Mouse (Mus musculus) CH12.LX (cell line): Measurements from ENCODE around the gene Map3k12. TPM values are rescaled to one million over a fixed set of nuclear protein-coding genes. Genes with fewer than 3 reads are reported as not detected.
A peak's percentile ranks its signal among the peaks of the same experiment; 100 is the strongest.

ENCODE experiments used
- DNase-seq: peaks from one replicate; pipeline ENCODE4 v3.0.0-alpha.2; 2013; ENCODE audit errors: extremely low read depth
- H3K27ac ChIP-seq: 2 replicates; pipeline ENCODE4 v1.5.1; 2012; ENCODE audit warnings: low read depth, mild to moderate bottlenecking, control low read depth, moderate library complexity; ENCODE audit not compliant: insufficient read depth
- H3K27me3 ChIP-seq: replicated peaks from 2 replicates; pipeline ENCODE3; 2012; ENCODE audit warnings: inconsistent platforms
- H3K36me3 ChIP-seq, 2 experiments: replicated peaks in 1 of 2; 2 replicates each; pipeline versions ENCODE3 to v1.6.1; 2012; ENCODE audit warnings: inconsistent platforms in 1 of 2, low read length in 1 of 2, mild to moderate bottlenecking in 1 of 2, mixed read lengths in 1 of 2, moderate library complexity in 1 of 2; ENCODE audit not compliant: control insufficient read depth in 1 of 2, insufficient read depth in 1 of 2
- H3K4me1 ChIP-seq, 2 experiments: 2 replicates each; pipeline ENCODE4 v1.6.1; 2012; ENCODE audit warnings: inconsistent platforms in 1 of 2, moderate library complexity in 1 of 2; ENCODE audit not compliant: insufficient read depth in 2 of 2, control insufficient read depth in 1 of 2
- H3K4me2 ChIP-seq: 2 replicates; pipeline ENCODE4 v1.6.1; 2012; ENCODE audit warnings: low read depth, mild to moderate bottlenecking, control low read depth; ENCODE audit not compliant: poor library complexity, insufficient read depth, severe bottlenecking
- H3K4me3 ChIP-seq, 3 experiments: fragments of 150-350 bp in 1 of 3; sonication (generic) in 1 of 3; replicated peaks in 1 of 3; 2 replicates each; pipeline versions ENCODE3 to v1.5.1; 2011 to 2012; ENCODE audit warnings: low read depth in 2 of 3, low read length in 2 of 3, mild to moderate bottlenecking in 2 of 3, moderate library complexity in 2 of 3, control low read depth in 1 of 3, improper control_type of control experiment in 1 of 3, inconsistent platforms in 1 of 3, mixed read lengths in 1 of 3; ENCODE audit not compliant: poor library complexity in 1 of 3
- H3K79me2 ChIP-seq: replicated peaks from 2 replicates; pipeline ENCODE4 v1.6.1; 2012; ENCODE audit warnings: mild to moderate bottlenecking, moderate library complexity; ENCODE audit not compliant: control insufficient read depth, poor library complexity, insufficient read depth, severe bottlenecking; ENCODE audit errors: extremely low read depth
- H3K9ac ChIP-seq: 2 replicates; pipeline ENCODE4 v1.6.1; 2012; ENCODE audit warnings: low read depth, mild to moderate bottlenecking, control low read depth, moderate library complexity; ENCODE audit not compliant: insufficient read depth
- H3K9me3 ChIP-seq: replicated peaks from 2 replicates; pipeline ENCODE3; 2012; ENCODE audit warnings: low read length, inconsistent platforms, mixed read lengths
- BHLHE40 ChIP-seq: IDR thresholded peaks from 2 replicates; pipeline ENCODE4 v1.6.1; 2011; ENCODE audit warnings: mild to moderate bottlenecking, low read depth, low read length, improper control_type of control experiment
- E2F4 ChIP-seq: IDR thresholded peaks from 2 replicates; pipeline ENCODE4 v1.6.1; 2011; ENCODE audit warnings: low read depth, low read length, improper control_type of control experiment; ENCODE audit not compliant: insufficient replicate concordance
- EP300 ChIP-seq: IDR thresholded peaks from 2 replicates; pipeline ENCODE4 v1.6.1; 2011; ENCODE audit warnings: low read length, improper control_type of control experiment
- ETS1 ChIP-seq: conservative IDR thresholded peaks from 2 replicates; pipeline ENCODE4 v1.6.1; 2012; ENCODE audit warnings: low read depth, mild to moderate bottlenecking, inconsistent platforms, low read length, improper control_type of control experiment, moderate library complexity
- GABPA ChIP-seq: IDR thresholded peaks from 2 replicates; pipeline ENCODE4 v1.6.1; 2012; ENCODE audit warnings: low read depth, low read length, improper control_type of control experiment, inconsistent platforms; ENCODE audit not compliant: insufficient replicate concordance
- HCFC1 ChIP-seq: IDR thresholded peaks from 2 replicates; pipeline ENCODE4 v1.6.1; 2012; ENCODE audit warnings: low read depth, mild to moderate bottlenecking, inconsistent platforms, low read length, improper control_type of control experiment
- IRF4 ChIP-seq: IDR thresholded peaks from 2 replicates; pipeline ENCODE4 v1.6.1; 2014; ENCODE audit warnings: low read depth, mild to moderate bottlenecking, inconsistent platforms, low read length, improper control_type of control experiment
- JUND ChIP-seq: conservative IDR thresholded peaks from 2 replicates; pipeline ENCODE4 v1.6.1; 2011; ENCODE audit warnings: low read depth, low read length, improper control_type of control experiment
- MAFK ChIP-seq: IDR thresholded peaks from 2 replicates; pipeline ENCODE4 v1.6.1; 2011; ENCODE audit warnings: low read length, improper control_type of control experiment; ENCODE audit not compliant: insufficient replicate concordance
- MAX ChIP-seq: IDR thresholded peaks from 2 replicates; pipeline ENCODE4 v1.6.1; 2011; ENCODE audit warnings: low read length, improper control_type of control experiment
- MXI1 ChIP-seq: IDR thresholded peaks from 2 replicates; pipeline ENCODE4 v1.6.1; 2011; ENCODE audit warnings: mild to moderate bottlenecking, low read depth, low read length, improper control_type of control experiment
- MYC ChIP-seq: IDR thresholded peaks from 2 replicates; pipeline ENCODE4 v1.6.1; 2011; ENCODE audit warnings: low read depth, mild to moderate bottlenecking, improper control_type of control experiment, low read length
- RCOR1 ChIP-seq: conservative IDR thresholded peaks from 2 replicates; pipeline ENCODE4 v1.6.1; 2012; ENCODE audit warnings: low read depth, mild to moderate bottlenecking, inconsistent platforms, low read length, improper control_type of control experiment
- SIN3A ChIP-seq: IDR thresholded peaks from 2 replicates; pipeline ENCODE4 v1.6.1; 2012; ENCODE audit warnings: low read length, improper control_type of control experiment, inconsistent platforms
- TCF12 ChIP-seq: IDR thresholded peaks from 2 replicates; pipeline ENCODE4 v1.6.1; 2014; ENCODE audit warnings: low read depth, mild to moderate bottlenecking, inconsistent platforms, low read length, improper control_type of control experiment
- USF2 ChIP-seq: conservative IDR thresholded peaks from 2 replicates; pipeline ENCODE4 v1.6.1; 2011; ENCODE audit warnings: low read depth, low read length, improper control_type of control experiment
- ZC3H11A ChIP-seq: IDR thresholded peaks from 2 replicates; pipeline ENCODE4 v1.6.1; 2012; ENCODE audit warnings: low read depth, mild to moderate bottlenecking, inconsistent platforms, low read length, improper control_type of control experiment
- ZKSCAN1 ChIP-seq: IDR thresholded peaks from 2 replicates; pipeline ENCODE4 v1.6.1; 2012; ENCODE audit warnings: low read depth, inconsistent platforms, low read length, improper control_type of control experiment, borderline replicate concordance
- ZMIZ1 ChIP-seq: IDR thresholded peaks from 2 replicates; pipeline ENCODE4 v1.6.1; 2012; ENCODE audit warnings: low read depth, mild to moderate bottlenecking, inconsistent platforms, low read length, improper control_type of control experiment
- ZNF384 ChIP-seq: IDR thresholded peaks from 2 replicates; pipeline ENCODE4 v1.6.1; 2012; ENCODE audit warnings: low read depth, low read length, improper control_type of control experiment, inconsistent platforms
- dilution Hi-C: fragments of 300-500 bp; cut with MboI; formaldehyde crosslinking; loops from 2 replicates; pipeline ENCODE4 v1.14.3; 2020; ENCODE audit warnings: low sequenced_read_pairs; ENCODE audit not compliant: extremely low pct_unique_long_range_greater_than_20kb, extremely low pct_ligation_motif_present
- in situ Hi-C: fragments of 300-500 bp; cut with MboI; formaldehyde crosslinking; loops from 3 replicates; pipeline ENCODE4 v1.14.3; 2019; ENCODE audit warnings: low sequenced_read_pairs, low pct_ligation_motif_present, low pct_unique_long_range_greater_than_20kb, mixed read lengths
- polyA plus RNA-seq: library from polyadenylated mRNA; unstranded; fragments of >175 nt; gene quantifications from 2 replicates; pipeline ENCODE4 v1.2.1, GENCODE M21; 2012; ENCODE audit warnings: low read depth; ENCODE audit not compliant: insufficient read length
- total RNA-seq, 2 experiments: library from RNA; depleted of rRNA; stranded (reverse); fragments of 300-350 nt in 1 of 2; fragments of >200 nt in 1 of 2; gene quantifications; 2 replicates each; pipeline ENCODE4 v1.2.3; 2012 to 2014

Map3k12 gene
- total and polyA plus RNA-seq, 3 experiments, result 1.5 to 3.0 (median 2.3) TPM

GRCm38 (mm10) chr15:102515261-102515660 lies 1.6 kb downstream of the Map3k12 start:
- Histone ChIP-seq H3K4me3 (no peak overlapping the region), H3K9ac (no peak overlapping the region), H3K79me2 (peaks cover 6% of the 10 kb centered on the region), H3K27me3 (peaks cover 3% of the 10 kb centered on the region), H3K9me3 (no peaks in the 10 kb centered on the region), H3K4me1 (peaks cover 22 to 57% of the 10 kb centered on the region in 2 experiments), H3K27ac (no peak overlapping the region), H3K4me2 (no peak overlapping the region), H3K36me3 (peaks cover 0 to 2% of the 10 kb centered on the region in 2 experiments)
- no peak for DNase-seq
- dilution Hi-C loops, result no loop called here
- TF ChIP-seq ZNF384, result no peak
- no peak for TF ChIP-seq ZC3H11A
- TF ChIP-seq BHLHE40, result no peak
- in situ Hi-C loops, result loop anchor here (5.0 kb wide), 1 partner anchor 48 kb away; no protein-coding TSS in a partner anchor

DNA sequence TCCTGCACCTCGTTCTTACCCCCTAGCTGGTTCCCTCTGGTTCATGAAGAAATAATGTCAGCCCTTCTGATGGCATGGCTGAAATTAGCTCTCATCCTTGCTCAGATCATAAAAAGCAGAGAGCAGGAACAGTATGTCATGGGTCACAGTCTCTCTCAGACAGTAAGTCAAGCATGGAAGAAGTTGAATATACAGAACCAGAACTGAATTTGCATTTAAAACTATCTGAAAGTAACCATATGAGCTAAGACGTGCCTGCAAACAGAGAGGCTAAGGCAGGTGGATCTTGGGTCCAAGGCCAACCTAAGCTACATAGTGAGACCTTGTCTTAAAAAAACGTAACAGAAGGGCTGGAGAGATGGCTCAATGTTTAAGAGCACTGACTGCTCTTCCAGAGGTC lies 3.9 kb downstream of the Map3k12 start:
- Histone ChIP-seq H3K4me1 (peaks cover 24 to 50% of the 10 kb centered on the region in 2 experiments), H3K4me2 (0 out of 2 replicates have a peak overlapping the region, but pooled peaks have one; percentile 24), H3K36me3 (no peaks in the 10 kb centered on the region), H3K27me3 (peaks cover 3% of the 10 kb centered on the region), H3K9me3 (no peaks in the 10 kb centered on the region), H3K9ac (no peak overlapping the region), H3K79me2 (no peaks in the 10 kb centered on the region), H3K27ac (no peak overlapping the region), H3K4me3 (no peak overlapping the region)
- dilution Hi-C loops, result no loop called here
- in situ Hi-C loops, result no loop called here
- peak; percentile 55 for DNase-seq
- 0 out of 2 replicates have a peak, but pooled peaks have one; percentile 17 for TF ChIP-seq ETS1
- 0 out of 2 replicates have a peak, but pooled peaks have one; percentile 17 for TF ChIP-seq HCFC1
- TF ChIP-seq JUND, result peak; percentile 52; the same call in 1 of the 2 replicates
- peak; percentile 73 for TF ChIP-seq EP300
- TF ChIP-seq GABPA, result no peak
- no peak for TF ChIP-seq ZMIZ1
- peak; percentile 49; the same call in 1 of the 2 replicates for TF ChIP-seq MAX
- peak; percentile 37; the same call in 1 of the 2 replicates for TF ChIP-seq SIN3A
- 0 out of 2 replicates have a peak, but pooled peaks have one; percentile 24 for TF ChIP-seq MYC
- peak; percentile 18; the same call in 1 of the 2 replicates for TF ChIP-seq IRF4
- no peak for TF ChIP-seq USF2
- TF ChIP-seq MXI1, result 0 out of 2 replicates have a peak, but pooled peaks have one; percentile 32
- TF ChIP-seq ZKSCAN1, result no peak
- 0 out of 2 replicates have a peak, but pooled peaks have one; percentile 25 for TF ChIP-seq MAFK
- TF ChIP-seq BHLHE40, result peak; percentile 63
- TF ChIP-seq TCF12, result 0 out of 2 replicates have a peak, but pooled peaks have one; percentile 19
- TF ChIP-seq E2F4, result no peak
- TF ChIP-seq RCOR1, result 0 out of 2 replicates have a peak, but pooled peaks have one; percentile 32
- TF ChIP-seq, all 38 proteins: peak for 13
